Mouse (Mus musculus): ENCODE measurements around the gene Hamp.

The Hamp gene

DNA sequence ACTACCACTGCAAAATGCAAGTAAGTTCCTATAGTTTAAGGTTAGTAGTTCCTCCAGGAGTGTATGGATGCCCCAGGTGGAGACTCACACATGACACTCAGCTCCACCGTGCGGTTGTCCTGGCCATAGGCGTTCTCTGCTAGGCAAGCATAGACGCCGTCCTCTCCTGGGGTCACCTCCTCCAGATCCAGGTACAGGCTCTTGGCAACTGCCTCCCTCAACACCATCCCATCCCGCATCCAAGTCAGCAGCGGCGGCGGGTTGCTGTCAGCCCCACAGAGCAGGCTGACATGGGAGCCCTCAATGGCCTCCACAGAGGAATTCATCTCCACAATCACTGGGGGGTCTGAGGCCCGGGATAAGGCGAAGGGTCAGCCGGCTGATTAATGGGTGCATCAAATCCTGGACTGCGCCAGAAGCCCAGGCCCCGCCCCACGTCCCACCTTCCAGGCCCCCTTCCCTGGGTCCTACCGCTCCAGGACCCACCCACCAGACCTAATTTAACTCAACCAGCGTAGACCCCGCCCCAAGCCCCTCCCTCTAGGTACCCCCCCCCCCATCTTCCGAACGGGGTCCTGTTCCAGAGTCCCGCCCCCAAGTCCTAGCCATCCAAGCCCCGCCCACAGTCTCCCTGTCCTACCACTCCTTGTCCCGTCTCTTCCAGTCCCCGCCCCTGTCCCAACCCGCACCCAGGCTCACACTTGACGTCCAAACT lies 35.4 kb downstream of the Hamp start:
- DNase-seq (ENCODE audit: low spot score) = peak; percentile 69

- DNase-seq (ENCODE audit: low spot score) = no peak
Observed at GRCm38 (mm10) chr7:30904042-30904441, 39.8 kb downstream of the Hamp start.

DNA sequence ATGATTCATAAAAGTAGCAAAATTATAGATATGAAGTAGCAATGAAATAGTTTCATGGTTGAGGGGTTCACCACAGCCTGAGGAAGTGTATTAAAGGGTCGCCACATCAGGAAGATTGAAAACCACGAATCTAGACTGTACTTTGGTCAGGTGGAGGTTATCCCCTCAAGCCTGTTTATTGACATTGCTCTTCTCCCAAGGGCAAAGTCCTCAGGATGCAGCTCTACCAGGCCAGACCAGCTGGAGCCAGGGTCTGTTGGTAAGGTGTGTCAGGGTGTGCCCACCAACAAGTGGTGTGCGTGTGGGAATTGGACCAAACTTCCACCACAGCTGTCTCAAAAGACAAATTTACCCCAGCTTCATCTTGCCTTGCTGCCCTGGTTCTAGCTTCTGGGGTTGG lies 48.6 kb downstream of the Hamp start:
- no peak for DNase-seq (ENCODE audit: low spot score)

- DNase-seq (ENCODE audit: low spot score) = no peak
Observed at GRCm38 (mm10) chr7:30892515-30892914, 51.3 kb downstream of the Hamp start.
